Comparison of ENCODE assay signal across 30 mouse cellular contexts in the genomic region with DNA sequence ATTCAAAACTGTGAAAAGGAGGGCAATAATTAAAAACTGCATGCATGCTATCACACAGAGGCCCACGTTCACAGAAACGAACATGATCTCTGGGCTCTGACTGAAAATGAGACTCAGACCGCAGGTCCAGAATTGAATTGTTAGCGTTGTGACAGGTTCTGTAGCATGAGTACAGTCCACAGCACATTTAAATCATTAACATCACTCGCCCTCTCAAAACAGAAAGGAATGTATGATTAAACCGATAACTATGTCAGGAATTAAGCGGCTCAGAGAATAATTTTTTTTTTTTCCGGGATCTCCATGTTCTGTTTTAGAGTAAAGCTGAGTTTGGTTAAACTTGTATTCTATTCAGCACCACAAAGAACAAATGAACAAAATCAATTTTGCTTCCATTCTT.
DNase-seq lines count a peak whose midpoint lies in the region; ATAC-seq and TF ChIP-seq lines count a peak whose summit lies in the region.
"Had no signal": no experiment of that assay in that cellular context is flagged by ENCODE, and none has a peak within 500 bp of the region (broad histone marks: within the 10 kb centered on the region; RNA-seq: fewer than 3 reads in every experiment).

No protein-coding gene starts in this region.

- no peak overlapping the region for H3K9ac ChIP-seq in embryonic facial prominence, embryonic 11.5 days (replicated peaks; ENCODE audit: low read length)
- H3K9ac ChIP-seq: hindbrain, embryonic 15.5 days; limb, embryonic 13.5 days; neural tube, embryonic 13.5 days had no signal

- H3K4me2 ChIP-seq in embryonic facial prominence, embryonic 11.5 days (ENCODE audit: low read depth, low read length): no peak overlapping the region
- H3K4me2 ChIP-seq: hindbrain, embryonic 15.5 days; limb, embryonic 13.5 days; liver, embryonic 11.5 days; midbrain, embryonic 11.5 days; neural tube, embryonic 13.5 days had no signal

- H3K27me3 ChIP-seq in embryonic facial prominence, embryonic 11.5 days (ENCODE audit: control insufficient read depth, insufficient read depth, low read length): no peaks in the 10 kb centered on the region
- no peaks in the 10 kb centered on the region for H3K27me3 ChIP-seq in embryonic facial prominence, embryonic 10.5 days (replicated peaks; ENCODE audit: low read depth, poor library complexity, severe bottlenecking)
- H3K27me3 ChIP-seq: hindbrain, embryonic 15.5 days; limb, embryonic 13.5 days; neural tube, embryonic 13.5 days had no signal

- DNase-seq in embryonic facial prominence, embryonic 11.5 days (ENCODE audit: low spot score): peak; percentile 27
- DNase-seq in embryonic facial prominence, embryonic 10.5 days (ENCODE audit: low spot score): no peak
- DNase-seq in kidney, postnatal 14 days: peak; percentile 7
- DNase-seq in kidney, postnatal 4 days: no peak
- peak; percentile 81 for DNase-seq in Muller cell, postnatal 12 days (ENCODE audit: inconsistent ontology term)
- no peak for DNase-seq in thymus, postnatal 4 days
- DNase-seq in layer of hippocampus, adult 9-10 months (ENCODE audit: low spot score): no peak
- DNase-seq: adrenal gland, adult 2 months; adrenal gland, postnatal 36 days; cerebellum, adult 18-20 months; cerebellum, postnatal 10 days; gastrocnemius, postnatal 10 days; heart, postnatal 14 days; lung, postnatal 36 days; right cerebral cortex, postnatal 4 days; thymus, adult 18-20 months; thymus, postnatal 25 days had no signal

- WGBS in embryonic facial prominence, embryonic 11.5 days: 54% methylated on average over 8 of the region's 8 CpGs
- 76% methylated on average over 8 of the region's 8 CpGs for WGBS in embryonic facial prominence, embryonic 10.5 days

- no peak for TF ChIP-seq CTCF in embryonic fibroblast, embryonic 13.5 days (IDR thresholded peaks at IDR 0.05; ENCODE audit: borderline replicate concordance, insufficient read depth, low read length)

- no peak overlapping the region for H3K4me3 ChIP-seq in embryonic facial prominence, embryonic 11.5 days (ENCODE audit: low read depth, low read length)
- H3K4me3 ChIP-seq in embryonic facial prominence, embryonic 10.5 days: no peak overlapping the region
- H3K4me3 ChIP-seq in embryonic fibroblast, embryonic 13.5 days (ENCODE audit: insufficient read depth, low read length): no peak overlapping the region
- H3K4me3 ChIP-seq: erythroblast, embryonic 14.5 days; hindbrain, embryonic 10.5 days; hindbrain, embryonic 15.5 days; limb, embryonic 13.5 days; neural tube, embryonic 13.5 days had no signal

- H3K36me3 ChIP-seq in embryonic facial prominence, embryonic 11.5 days (replicated peaks; ENCODE audit: control insufficient read depth, insufficient read depth, low read depth, low read length): no peaks in the 10 kb centered on the region
- no peaks in the 10 kb centered on the region for H3K36me3 ChIP-seq in embryonic facial prominence, embryonic 10.5 days (replicated peaks)
- H3K36me3 ChIP-seq: hindbrain, embryonic 10.5 days; hindbrain, embryonic 15.5 days; limb, embryonic 13.5 days; neural tube, embryonic 13.5 days had no signal

- no peaks in the 10 kb centered on the region for H3K4me1 ChIP-seq in embryonic facial prominence, embryonic 11.5 days (ENCODE audit: control insufficient read depth, insufficient read depth, low read length)
- H3K4me1 ChIP-seq in embryonic facial prominence, embryonic 10.5 days: peaks cover 4% of the 10 kb centered on the region; the same call in 1 of the 2 replicates
- H3K4me1 ChIP-seq in embryonic fibroblast, embryonic 13.5 days (ENCODE audit: control insufficient read depth, insufficient read depth, low read length): peaks cover 8% of the 10 kb centered on the region
- H3K4me1 ChIP-seq: hindbrain, embryonic 10.5 days; hindbrain, embryonic 15.5 days; limb, embryonic 13.5 days; neural tube, embryonic 13.5 days had no signal

- no peaks in the 10 kb centered on the region for H3K9me3 ChIP-seq in embryonic facial prominence, embryonic 11.5 days (replicated peaks; ENCODE audit: control insufficient read depth, low read length)
- H3K9me3 ChIP-seq in embryonic facial prominence, embryonic 10.5 days: no peaks in the 10 kb centered on the region
- H3K9me3 ChIP-seq: hindbrain, embryonic 10.5 days; hindbrain, embryonic 15.5 days; limb, embryonic 13.5 days; neural tube, embryonic 13.5 days had no signal

- no peak for ATAC-seq in embryonic facial prominence, embryonic 11.5 days (replicated peaks; ENCODE audit: insufficient number of reproducible peaks, low FRiP score, low TSS enrichment, low read depth)
- ATAC-seq: activated CD4-positive, CD25-positive, alpha-beta regulatory T cell, adult 4 months; forebrain, embryonic 16.5 days; inflammation-experienced regulatory T-cells, adult 6 months; midbrain, embryonic 16.5 days had no signal

- TF ChIP-seq POLR2A in embryonic fibroblast, embryonic 13.5 days (IDR thresholded peaks at IDR 0.05; ENCODE audit: low read depth, low read length): no peak

- no peak overlapping the region for H3K27ac ChIP-seq in embryonic facial prominence, embryonic 11.5 days (replicated peaks; ENCODE audit: low read depth, low read length)
- H3K27ac ChIP-seq in embryonic facial prominence, embryonic 10.5 days (replicated peaks): no peak overlapping the region
- H3K27ac ChIP-seq in embryonic fibroblast, embryonic 13.5 days (ENCODE audit: insufficient read depth, low read length): peak overlapping the region; percentile 87
- H3K27ac ChIP-seq: hindbrain, embryonic 10.5 days; hindbrain, embryonic 15.5 days; limb, embryonic 13.5 days; neural tube, embryonic 13.5 days; stomach, postnatal 0 days had no signal

Comparison
In these comparisons a context has a peak if more than half of its experiments do, and no peak if none do; other contexts are left out.
1. DNase-seq: peak in embryonic facial prominence, embryonic 11.5 days (single experiment), kidney, postnatal 14 days (single experiment) and Muller cell, postnatal 12 days (single experiment); none in embryonic facial prominence, embryonic 10.5 days (single experiment), kidney, postnatal 4 days (0 of 2), thymus, postnatal 4 days (single experiment) and layer of hippocampus, adult 9-10 months (single experiment).